Mouse (Mus musculus): Measurements from ENCODE around the gene Lrrc32.

- TF ChIP-seq POLR2A (IDR thresholded peaks at IDR 0.05; ENCODE audit: low read depth, low read length) (no peak), CTCF (IDR thresholded peaks at IDR 0.05; ENCODE audit: extremely low read depth, insufficient read length, insufficient replicate concordance, low read depth, low read length) (no peak)
Observed at GRCm38 (mm10) chr7:98523070-98523812, 34.2 kb downstream of the Lrrc32 start.
